Mouse (Mus musculus) ES-E14 (cell line): ENCODE measurements at regions not wholly inside any gene's neighbourhood (a gene's known extent, or its start where the extent isn't known, plus 50 kb on each side); places are given as distances from the start of the nearest gene placed in this dataset.

ENCODE experiments used
- DNase-seq: peaks from one replicate; pipeline ENCODE4 v3.0.0-alpha.2; 2013; ENCODE audit warnings: low read depth, low spot score
- H3K27ac ChIP-seq: 2 replicates; pipeline ENCODE4 v1.5.1; 2012; ENCODE audit warnings: low read depth, mild to moderate bottlenecking, low read length, moderate library complexity, mixed read lengths; ENCODE audit not compliant: poor library complexity, insufficient read depth, severe bottlenecking
- H3K36me3 ChIP-seq: 2 replicates; pipeline ENCODE4 v1.6.1; 2012; ENCODE audit warnings: mild to moderate bottlenecking, low read length, moderate library complexity, mixed read lengths; ENCODE audit not compliant: control insufficient read depth, poor library complexity, insufficient read depth, severe bottlenecking
- H3K4me1 ChIP-seq, 2 experiments: fragments of 150-350 bp in 1 of 2; sonication (generic) in 1 of 2; 2 replicates each; pipeline ENCODE4 v1.6.1; 2012; ENCODE audit warnings: low read length in 2 of 2, mild to moderate bottlenecking in 1 of 2, mixed read lengths in 1 of 2; ENCODE audit not compliant: control insufficient read depth in 2 of 2, insufficient read depth in 2 of 2, poor library complexity in 1 of 2
- H3K4me3 ChIP-seq, 2 experiments: fragments of 150-350 bp in 1 of 2; sonication (generic) in 1 of 2; 2 replicates each; pipeline ENCODE4 v1.5.1; 2012; ENCODE audit warnings: low read length in 2 of 2, low read depth in 1 of 2, mild to moderate bottlenecking in 1 of 2, mixed read lengths in 1 of 2; ENCODE audit not compliant: insufficient read depth in 1 of 2, poor library complexity in 1 of 2, severe bottlenecking in 1 of 2
- H3K9ac ChIP-seq: 2 replicates; pipeline ENCODE4 v1.6.1; 2012; ENCODE audit warnings: low read depth, mild to moderate bottlenecking, low read length, mixed read lengths; ENCODE audit not compliant: poor library complexity, insufficient read depth, severe bottlenecking
- H3K9me3 ChIP-seq: fragments of 150-350 bp; sonication (generic); 2 replicates; pipeline ENCODE4 v1.6.1; 2012; ENCODE audit warnings: low read depth, mild to moderate bottlenecking, low read length; ENCODE audit not compliant: control insufficient read depth, insufficient read depth
- CHD2 ChIP-seq: IDR thresholded peaks from 2 replicates; pipeline ENCODE4 v1.6.1; 2014; ENCODE audit warnings: mild to moderate bottlenecking, low read depth, low read length, inconsistent platforms
- HCFC1 ChIP-seq: IDR thresholded peaks from 2 replicates; pipeline ENCODE4 v1.6.1; 2012; ENCODE audit warnings: low read length, inconsistent platforms, borderline replicate concordance; ENCODE audit not compliant: insufficient read depth
- MAFK ChIP-seq: IDR thresholded peaks from 2 replicates; pipeline ENCODE4 v1.6.1; 2014; ENCODE audit warnings: mild to moderate bottlenecking, low read depth, low read length, inconsistent platforms; ENCODE audit not compliant: insufficient read depth
- ZC3H11A ChIP-seq: IDR thresholded peaks from 2 replicates; pipeline ENCODE4 v1.6.1; 2012; ENCODE audit warnings: low read depth, mild to moderate bottlenecking, inconsistent platforms, low read length, borderline replicate concordance
- ZNF384 ChIP-seq: IDR thresholded peaks from 2 replicates; pipeline ENCODE4 v1.6.1; 2012; ENCODE audit warnings: low read depth, low read length, inconsistent platforms
- in situ Hi-C, 2 experiments: fragments of 600-800 bp; cut with MboI; formaldehyde crosslinking; loops; one replicate each; pipeline ENCODE4 v1.15.1; 2025; ENCODE audit warnings: low sequenced_read_pairs in 2 of 2, inconsistent platforms in 1 of 2; ENCODE audit not compliant: unreplicated experiment in 2 of 2

DNA sequence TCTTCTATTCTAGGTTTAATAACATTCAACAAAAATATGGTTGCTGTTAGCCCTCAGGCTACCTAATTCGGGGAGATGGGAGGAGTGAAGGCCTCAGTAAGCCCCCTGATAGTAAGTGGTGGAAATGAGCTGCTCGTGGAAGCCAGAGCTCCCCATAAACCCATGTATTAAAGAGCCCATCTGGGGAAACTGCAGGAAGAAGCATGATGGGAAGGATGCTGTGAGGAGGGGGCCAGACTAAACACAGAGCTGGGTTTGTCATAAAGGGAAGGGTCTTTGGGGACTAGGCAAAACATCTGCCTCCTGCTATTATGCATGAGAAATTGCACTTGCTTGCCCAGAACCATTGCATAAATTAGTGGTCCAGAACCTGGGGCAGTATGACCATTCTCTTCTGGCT lies 369.3 kb downstream of the Tns1 start:
- no peak for DNase-seq

DNA sequence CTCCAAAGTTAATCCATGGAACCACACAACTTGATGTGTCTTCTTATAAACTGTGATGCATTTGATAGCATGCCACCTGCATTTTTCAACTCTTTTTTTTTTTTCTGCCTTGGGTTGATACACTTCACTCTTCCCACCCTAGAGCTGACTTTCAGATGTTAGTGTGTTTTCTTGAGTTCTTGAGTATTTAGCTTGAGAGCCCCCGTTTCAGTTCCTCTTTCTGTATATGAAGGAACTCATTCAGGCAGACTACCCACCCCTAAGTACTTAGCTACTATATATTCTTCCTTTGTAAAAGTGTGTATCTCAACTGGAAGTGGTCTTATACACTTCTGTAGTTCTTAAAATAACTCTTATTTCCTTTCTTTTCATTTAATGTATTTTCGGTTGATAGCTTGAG lies 371.1 kb downstream of the Tns1 start:
- DNase-seq = no peak
- no peak overlapping the region for H3K9ac ChIP-seq
- in situ Hi-C loops = no loop called here

More for the DNA sequence above, 369.3 kb downstream of the Tns1 start:
- in situ Hi-C loops = no loop called here
- no peaks in the 10 kb centered on the region for H3K36me3 ChIP-seq
- no peak overlapping the region for H3K9ac ChIP-seq
- no peak overlapping the region for H3K27ac ChIP-seq
- no peak for TF ChIP-seq MAFK
- TF ChIP-seq ZC3H11A = no peak
- H3K4me3 ChIP-seq = no peak overlapping the region
- no peaks in the 10 kb centered on the region for H3K4me1 ChIP-seq
- H3K9me3 ChIP-seq = no peaks in the 10 kb centered on the region

GRCm38 (mm10) chr1:73748702-73749101 lies 375.5 kb downstream of the Tns1 start:
- Histone ChIP-seq H3K27ac (no peak overlapping the region), H3K4me1 (no peaks in the 10 kb centered on the region), H3K9ac (no peak overlapping the region), H3K36me3 (no peaks in the 10 kb centered on the region), H3K4me3 (no peak overlapping the region), H3K9me3 (no peaks in the 10 kb centered on the region)
- TF ChIP-seq ZNF384 (no peak), CHD2 (no peak), ZC3H11A (no peak), HCFC1 (no peak), MAFK (no peak)
- in situ Hi-C loops = no loop called here
- no peak for DNase-seq

More for the DNA sequence above, 371.1 kb downstream of the Tns1 start:
- H3K27ac ChIP-seq = no peak overlapping the region
- H3K9me3 ChIP-seq = no peaks in the 10 kb centered on the region
- no peak overlapping the region for H3K4me3 ChIP-seq
- TF ChIP-seq CHD2 (no peak), ZNF384 (no peak), HCFC1 (no peak), ZC3H11A (no peak), MAFK (no peak)
- no peaks in the 10 kb centered on the region for H3K36me3 ChIP-seq
- no peaks in the 10 kb centered on the region for H3K4me1 ChIP-seq

DNA sequence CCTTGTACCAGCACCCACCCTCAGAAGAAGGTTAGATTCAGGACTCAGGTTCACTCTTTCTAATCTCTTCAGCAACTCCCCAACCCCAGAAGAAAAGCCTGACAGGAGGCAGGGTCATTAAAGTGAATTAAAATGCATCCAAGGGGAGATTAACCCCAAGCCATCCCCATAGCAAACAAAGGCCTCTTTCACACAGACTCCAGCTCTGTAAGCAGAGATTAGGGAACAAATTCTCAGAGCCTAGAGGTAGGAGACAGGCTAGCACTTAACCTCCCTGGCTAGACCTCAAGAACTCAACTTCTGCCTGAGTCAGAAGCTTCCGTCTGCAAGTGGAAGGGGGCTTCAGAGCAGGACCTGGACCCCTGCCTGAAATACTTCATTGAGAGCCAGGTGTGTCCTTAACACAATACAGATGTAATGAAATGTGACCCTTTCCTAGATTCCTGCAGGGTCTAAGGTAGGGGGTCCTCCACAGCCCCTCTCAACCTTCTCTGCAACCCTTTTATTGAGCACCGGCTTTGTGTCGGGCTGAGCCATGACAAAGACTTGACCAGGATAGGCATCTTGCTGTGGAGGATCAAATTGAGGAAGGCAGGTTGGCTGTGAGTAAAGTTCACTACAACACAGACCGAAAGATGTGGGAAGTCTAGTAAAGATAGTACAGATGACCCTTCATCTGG lies 379.6 kb downstream of the Tns1 start:
- DNase-seq = no peak
- Histone ChIP-seq H3K9ac (no peak overlapping the region), H3K27ac (no peak overlapping the region), H3K4me1 (no peaks in the 10 kb centered on the region), H3K4me3 (no peak overlapping the region), H3K36me3 (no peaks in the 10 kb centered on the region), H3K9me3 (no peaks in the 10 kb centered on the region)
- TF ChIP-seq HCFC1 = no peak
- no peak for TF ChIP-seq MAFK
- no peak for TF ChIP-seq CHD2
- no peak for TF ChIP-seq ZNF384
- no peak for TF ChIP-seq ZC3H11A
- in situ Hi-C loops = no loop called here
